Mouse (Mus musculus) hindbrain, embryonic 16.5 days (tissue): ENCODE measurements around the gene Them7. TPM values are rescaled to one million over a fixed set of nuclear protein-coding genes. Genes with fewer than 3 reads are reported as not detected.

ENCODE experiments used
- ATAC-seq: fragments of 200-750 bp; cut with Nextera tagmentation; 2 replicates; pipeline ENCODE4 v1.8.0; 2017; ENCODE audit warnings: moderate TSS enrichment, moderate library complexity
- H3K27ac ChIP-seq: fragments of 300-500 bp; sonication (generic); 2 replicates; pipeline ENCODE4 v1.5.1; 2014; ENCODE audit warnings: low read depth, mild to moderate bottlenecking, control low read depth, low read length, moderate library complexity
- H3K27me3 ChIP-seq: fragments of 300-500 bp; sonication (generic); replicated peaks from 2 replicates; pipeline ENCODE4 v1.6.1; 2014; ENCODE audit warnings: low read length; ENCODE audit not compliant: control insufficient read depth, insufficient read depth
- H3K36me3 ChIP-seq: fragments of 300-500 bp; sonication (generic); 2 replicates; pipeline ENCODE4 v1.6.1; 2014; ENCODE audit warnings: mild to moderate bottlenecking, low read length, moderate library complexity, mixed read lengths; ENCODE audit not compliant: control insufficient read depth, insufficient read depth
- H3K4me1 ChIP-seq: fragments of 300-500 bp; sonication (generic); 2 replicates; pipeline ENCODE4 v1.6.1; 2014; ENCODE audit warnings: low read depth, low read length; ENCODE audit not compliant: control insufficient read depth, insufficient read depth
- H3K4me2 ChIP-seq: fragments of 300-500 bp; sonication (generic); 2 replicates; pipeline ENCODE4 v1.6.1; 2014; ENCODE audit warnings: mild to moderate bottlenecking, low read length, control low read depth, moderate library complexity
- H3K4me3 ChIP-seq: fragments of 300-500 bp; sonication (generic); 2 replicates; pipeline ENCODE4 v1.5.1; 2014; ENCODE audit warnings: mild to moderate bottlenecking, low read length, control low read depth, moderate library complexity
- H3K9ac ChIP-seq: fragments of 300-500 bp; sonication (generic); 2 replicates; pipeline ENCODE4 v1.6.1; 2014; ENCODE audit warnings: low read depth, mild to moderate bottlenecking, control low read depth, low read length, moderate library complexity
- H3K9me3 ChIP-seq: fragments of 300-500 bp; sonication (generic); 2 replicates; pipeline ENCODE4 v1.6.1; 2014; ENCODE audit warnings: mild to moderate bottlenecking, low read length, moderate library complexity; ENCODE audit not compliant: control insufficient read depth
- WGBS: fragments of 180-500 bp; shearing (Covaris S2); extraction: QIAGEN DNeasy Blood & Tissue Kit; methylation state at CpG from one replicate; pipeline ENCODE4 v1.1.7; 2014; 5-methylcytosine and 5-hydroxymethylcytosine counted together
- polyA plus RNA-seq: library from polyadenylated mRNA; unstranded; fragments of >200 nt; fragmentation: Nextera tagmentation; extraction: Ambion mirVana; gene quantifications from 2 replicates; pipeline ENCODE4 v1.2.1, GENCODE M21; 2015

Them7 gene
- polyA plus RNA-seq, 1 experiment from 2014 or later: 0.15 TPM

- Histone ChIP-seq H3K9me3 (no peaks in the 10 kb centered on the region), H3K27ac (no peak overlapping the region)
- ATAC-seq: no peak
Measured at GRCm38 (mm10) chr2:105417663-105418062, 193.5 kb downstream of the Them7 start.

GRCm38 (mm10) chr2:105418629-105419227 is 194.6 kb downstream of the Them7 start:
- ATAC-seq: no peak
- Histone ChIP-seq H3K9ac (no peak overlapping the region), H3K4me1 (peaks cover 9% of the 10 kb centered on the region), H3K9me3 (no peaks in the 10 kb centered on the region), H3K27ac (no peak overlapping the region), H3K4me2 (no peak overlapping the region), H3K36me3 (no peaks in the 10 kb centered on the region), H3K4me3 (no peak overlapping the region), H3K27me3 (no peaks in the 10 kb centered on the region)
- WGBS: 91% methylated on average over 12 of the region's 12 CpGs

More at GRCm38 (mm10) chr2:105417663-105418062, 193.5 kb downstream of the Them7 start:
- Histone ChIP-seq H3K4me2 (no peak overlapping the region), H3K4me3 (no peak overlapping the region), H3K9ac (no peak overlapping the region), H3K4me1 (peaks cover 9% of the 10 kb centered on the region), H3K36me3 (no peaks in the 10 kb centered on the region), H3K27me3 (no peaks in the 10 kb centered on the region)
- 78% methylated on average over 5 of the region's 5 CpGs for WGBS

- 80% methylated on average over 8 of the region's 8 CpGs for WGBS
- no peak for ATAC-seq
Measured at GRCm38 (mm10) chr2:105427447-105427846, 203.3 kb downstream of the Them7 start.

GRCm38 (mm10) chr2:105428029-105428428 is 203.9 kb downstream of the Them7 start:
- Histone ChIP-seq H3K4me3 (no peak overlapping the region), H3K36me3 (no peaks in the 10 kb centered on the region), H3K4me2 (no peak overlapping the region), H3K4me1 (no peaks in the 10 kb centered on the region), H3K9ac (no peak overlapping the region), H3K27ac (no peak overlapping the region), H3K9me3 (no peaks in the 10 kb centered on the region), H3K27me3 (peaks cover 2% of the 10 kb centered on the region; the same call in 1 of the 2 replicates)
- peak; percentile 44; the same call in 1 of the 2 replicates for ATAC-seq
- whole genome bisulfite sequencing: 3% methylated on average over 12 of the region's 12 CpGs

More at GRCm38 (mm10) chr2:105427447-105427846, 203.3 kb downstream of the Them7 start:
- H3K9ac ChIP-seq: no peak overlapping the region
- H3K27me3 ChIP-seq: peaks cover 2% of the 10 kb centered on the region; the same call in 1 of the 2 replicates
- H3K4me3 ChIP-seq: no peak overlapping the region
- no peak overlapping the region for H3K27ac ChIP-seq
- no peaks in the 10 kb centered on the region for H3K36me3 ChIP-seq
- no peaks in the 10 kb centered on the region for H3K4me1 ChIP-seq
- H3K4me2 ChIP-seq: no peak overlapping the region
- no peaks in the 10 kb centered on the region for H3K9me3 ChIP-seq

- Histone ChIP-seq H3K27ac (no peak overlapping the region), H3K9ac (no peak overlapping the region), H3K4me2 (no peak overlapping the region), H3K36me3 (no peaks in the 10 kb centered on the region), H3K9me3 (no peaks in the 10 kb centered on the region), H3K4me1 (no peaks in the 10 kb centered on the region), H3K4me3 (no peak overlapping the region), H3K27me3 (peaks cover 2% of the 10 kb centered on the region; the same call in 1 of the 2 replicates)
- WGBS: 14% methylated on average over 6 of the region's 6 CpGs
- ATAC-seq: 0 out of 2 replicates have a peak, but pooled peaks have one; percentile 35
Measured at GRCm38 (mm10) chr2:105428467-105428866, 204.3 kb downstream of the Them7 start.

Other genes with a start within 250 kb of the Them7 start
- 154 and 160 TPM in 2 replicates for gene Eif3m, start 207.2 kb upstream of the Them7 start, polyA plus RNA-seq
- not detected in 2 replicates for gene Gm11060, start 132.3 kb upstream of the Them7 start, polyA plus RNA-seq
- gene Wt1, start 97.8 kb upstream of the Them7 start, polyA plus RNA-seq: 0.75 and 0.94 TPM in 2 replicates
- gene Rcn1, start 175.0 kb downstream of the Them7 start, polyA plus RNA-seq: 76.2 and 80.0 TPM in 2 replicates